Mouse (Mus musculus) G1E (cell line): ENCODE results near the gene Olfr522. TPM values are rescaled to one million over a fixed set of nuclear protein-coding genes. Genes with fewer than 3 reads are reported as not detected.

Source experiments
- ATAC-seq: 2 replicates; pipeline ENCODE4 v1.8.0; 2016; ENCODE audit warnings: mild to moderate bottlenecking; ENCODE audit not compliant: insufficient number of reproducible peaks, poor library complexity, low FRiP score, severe bottlenecking; ENCODE audit errors: extremely low read depth
- DNase-seq: peaks from one replicate; pipeline ENCODE4 v3.0.0; 2012; ENCODE audit warnings: low spot score
- H3K27me3 ChIP-seq: 2 replicates; pipeline ENCODE4 v1.6.1; 2012; ENCODE audit warnings: mild to moderate bottlenecking, low read length, inconsistent platforms; ENCODE audit not compliant: insufficient read depth
- H3K36me3 ChIP-seq: replicated peaks from 2 replicates; pipeline ENCODE3; 2012; ENCODE audit warnings: mild to moderate bottlenecking, inconsistent platforms
- H3K4me1 ChIP-seq: 2 replicates; pipeline ENCODE4 v1.6.1; 2012; ENCODE audit warnings: low read depth, low read length, inconsistent platforms, mixed read lengths; ENCODE audit not compliant: insufficient read depth
- H3K4me3 ChIP-seq: 2 replicates; pipeline ENCODE4 v1.5.1; 2012; ENCODE audit warnings: low read depth, mild to moderate bottlenecking, inconsistent platforms, low read length, moderate library complexity, mixed read lengths
- H3K9me3 ChIP-seq: replicated peaks from 2 replicates; pipeline ENCODE4 v1.6.1; 2012; ENCODE audit warnings: inconsistent platforms
- CTCF ChIP-seq: IDR thresholded peaks from 2 replicates; pipeline ENCODE4 v1.5.1; 2012; ENCODE audit warnings: low read depth, low read length, inconsistent platforms, mixed read lengths
- GATA1 ChIP-seq: IDR thresholded peaks from 2 replicates; pipeline ENCODE4 v1.6.1; 2012; ENCODE audit warnings: borderline replicate concordance, low read length, inconsistent platforms, mixed read lengths
- GATA2 ChIP-seq: IDR thresholded peaks from 2 replicates; pipeline ENCODE4 v1.6.1; 2012; ENCODE audit warnings: low read depth, low read length, inconsistent platforms, borderline replicate concordance
- POLR2AphosphoS5 ChIP-seq: IDR thresholded peaks from 2 replicates; pipeline ENCODE4 v1.6.1; 2012; ENCODE audit warnings: low read depth, low read length, inconsistent platforms; ENCODE audit not compliant: insufficient replicate concordance
- TAL1 ChIP-seq: conservative IDR thresholded peaks from 2 replicates; pipeline ENCODE4 v1.6.1; 2012; ENCODE audit warnings: low read depth, low read length, inconsistent platforms, mixed read lengths
- polyA plus RNA-seq: library from polyadenylated mRNA; stranded (reverse); fragments of >175 nt; gene quantifications from 2 replicates; pipeline ENCODE4 v1.2.3, GENCODE M21; 2012
- total RNA-seq, 2 experiments: library from RNA; stranded (forward) in 1 of 2; stranded (reverse) in 1 of 2; fragments of 200-1000 nt in 1 of 2; fragments of >200 nt in 1 of 2; fragmentation: Nextera tagmentation in 1 of 2; gene quantifications; 2 replicates each; pipeline ENCODE4 v1.2.3; 2014 to 2017

Gene Olfr522
- total and polyA plus RNA-seq, 3 experiments = 0.05 TPM; not detected in 2

GRCm38 (mm10) chr7:140126022-140126350 is 38.6 kb downstream of the Olfr522 start:
- ATAC-seq (no peak), DNase-seq (no peak)
- H3K9me3 ChIP-seq = no peaks in the 10 kb centered on the region
- H3K4me3 ChIP-seq = peak overlapping the region; percentile 84
- peaks cover 63% of the 10 kb centered on the region for H3K4me1 ChIP-seq
- no peak for TF ChIP-seq GATA2
- TF ChIP-seq GATA1 = no peak
- no peak for TF ChIP-seq TAL1
- TF ChIP-seq POLR2AphosphoS5 = no peak
- no peak for TF ChIP-seq CTCF
- H3K27me3 ChIP-seq = 0 out of 2 replicates have a peak, but pooled peaks cover 2% of the 10 kb centered on the region
- peaks cover 41% of the 10 kb centered on the region for H3K36me3 ChIP-seq

GRCm38 (mm10) chr7:140125278-140126021 is 39.1 kb downstream of the Olfr522 start:
- Histone ChIP-seq H3K4me1 (peaks cover 63% of the 10 kb centered on the region), H3K27me3 (0 out of 2 replicates have a peak, but pooled peaks cover 2% of the 10 kb centered on the region), H3K36me3 (peaks cover 37% of the 10 kb centered on the region), H3K4me3 (peak overlapping the region; percentile 84), H3K9me3 (no peaks in the 10 kb centered on the region)
- ATAC-seq (peak; percentile 96), DNase-seq (peak; percentile 84)
- TF ChIP-seq TAL1 = no peak

GRCm38 (mm10) chr7:140124382-140124781 is 40.2 kb downstream of the Olfr522 start:
- Histone ChIP-seq H3K27me3 (0 out of 2 replicates have a peak, but pooled peaks cover 2% of the 10 kb centered on the region), H3K9me3 (no peaks in the 10 kb centered on the region), H3K4me1 (peaks cover 58% of the 10 kb centered on the region), H3K4me3 (no peak overlapping the region), H3K36me3 (peaks cover 26% of the 10 kb centered on the region)
- no peak for ATAC-seq
- TF ChIP-seq POLR2AphosphoS5 (no peak), TAL1 (no peak), GATA2 (no peak), GATA1 (no peak), CTCF (no peak)
- DNase-seq = no peak

- DNase-seq = no peak
- H3K36me3 ChIP-seq = peaks cover 12% of the 10 kb centered on the region
- 0 out of 2 replicates have a peak, but pooled peaks cover 2% of the 10 kb centered on the region for H3K27me3 ChIP-seq
- no peak for ATAC-seq
- H3K9me3 ChIP-seq = no peaks in the 10 kb centered on the region
- peaks cover 45% of the 10 kb centered on the region for H3K4me1 ChIP-seq
- H3K4me3 ChIP-seq = no peak overlapping the region
- no peak for TF ChIP-seq GATA2
- no peak for TF ChIP-seq TAL1
- no peak for TF ChIP-seq GATA1
- TF ChIP-seq POLR2AphosphoS5 = no peak
- TF ChIP-seq CTCF = no peak
These were observed 41.8 kb downstream of the Olfr522 start for GRCm38 (mm10) chr7:140122765-140123164.

- no peak for TF ChIP-seq CTCF
- Histone ChIP-seq H3K4me3 (no peak overlapping the region), H3K9me3 (no peaks in the 10 kb centered on the region)
These were observed 43.1 kb downstream of the Olfr522 start for GRCm38 (mm10) chr7:140121338-140121910.

GRCm38 (mm10) chr7:140120484-140120883 is 44.1 kb downstream of the Olfr522 start:
- Histone ChIP-seq H3K4me3 (no peak overlapping the region), H3K36me3 (no peaks in the 10 kb centered on the region), H3K4me1 (peaks cover 41% of the 10 kb centered on the region), H3K27me3 (0 out of 2 replicates have a peak, but pooled peaks cover 2% of the 10 kb centered on the region), H3K9me3 (no peaks in the 10 kb centered on the region)
- no peak for DNase-seq
- TF ChIP-seq GATA2 = no peak
- no peak for TF ChIP-seq CTCF
- no peak for TF ChIP-seq POLR2AphosphoS5
- no peak for TF ChIP-seq TAL1
- no peak for TF ChIP-seq GATA1
- no peak for ATAC-seq

More at GRCm38 (mm10) chr7:140121338-140121910, 43.1 kb downstream of the Olfr522 start:
- no peak for DNase-seq
- Histone ChIP-seq H3K36me3 (no peaks in the 10 kb centered on the region), H3K27me3 (0 out of 2 replicates have a peak, but pooled peaks cover 2% of the 10 kb centered on the region), H3K4me1 (peaks cover 41% of the 10 kb centered on the region)
- ATAC-seq = no peak
